Mouse (Mus musculus) CD8-positive naive resting alpha-beta T cell, adult 2 months (primary cell): ENCODE measurements around the gene Pus10.

ENCODE experiments used
- DNase-seq, 2 experiments: peaks; one replicate each; pipeline ENCODE4 v3.0.0; 2022; ENCODE audit warnings: low read depth in 2 of 2, low spot score in 2 of 2

Gene Pus10

GRCm38 (mm10) chr11:23665311-23665786 lies at the start of gene Pus10:
TSS of gene Pus10 (plus strand) at chr11:23665674.
- peak; percentile 2 to 11 for DNase-seq

DNA sequence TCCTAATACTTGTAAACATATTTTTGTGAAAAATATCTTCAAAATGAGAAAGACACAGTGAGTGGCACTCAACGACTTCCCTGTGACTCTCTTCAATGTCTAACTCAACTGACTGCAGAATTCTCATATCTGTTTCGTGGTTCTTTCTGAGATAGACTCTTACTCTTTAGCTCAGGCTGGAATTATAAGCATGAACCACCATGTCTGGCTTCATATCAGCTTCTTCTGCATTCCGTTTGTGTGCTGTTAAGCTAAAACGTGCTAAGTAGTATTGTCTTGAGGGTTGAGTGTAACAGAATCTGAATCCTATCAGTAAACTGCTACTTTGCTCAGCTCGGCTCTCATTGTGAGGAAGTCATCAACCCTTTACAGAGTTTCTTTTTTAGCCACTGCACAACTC lies 46.5 kb upstream of the Pus10 start:
- no peak for DNase-seq

GRCm38 (mm10) chr11:23630664-23631063 lies 34.8 kb upstream of the Pus10 start:
- DNase-seq = no peak

DNA sequence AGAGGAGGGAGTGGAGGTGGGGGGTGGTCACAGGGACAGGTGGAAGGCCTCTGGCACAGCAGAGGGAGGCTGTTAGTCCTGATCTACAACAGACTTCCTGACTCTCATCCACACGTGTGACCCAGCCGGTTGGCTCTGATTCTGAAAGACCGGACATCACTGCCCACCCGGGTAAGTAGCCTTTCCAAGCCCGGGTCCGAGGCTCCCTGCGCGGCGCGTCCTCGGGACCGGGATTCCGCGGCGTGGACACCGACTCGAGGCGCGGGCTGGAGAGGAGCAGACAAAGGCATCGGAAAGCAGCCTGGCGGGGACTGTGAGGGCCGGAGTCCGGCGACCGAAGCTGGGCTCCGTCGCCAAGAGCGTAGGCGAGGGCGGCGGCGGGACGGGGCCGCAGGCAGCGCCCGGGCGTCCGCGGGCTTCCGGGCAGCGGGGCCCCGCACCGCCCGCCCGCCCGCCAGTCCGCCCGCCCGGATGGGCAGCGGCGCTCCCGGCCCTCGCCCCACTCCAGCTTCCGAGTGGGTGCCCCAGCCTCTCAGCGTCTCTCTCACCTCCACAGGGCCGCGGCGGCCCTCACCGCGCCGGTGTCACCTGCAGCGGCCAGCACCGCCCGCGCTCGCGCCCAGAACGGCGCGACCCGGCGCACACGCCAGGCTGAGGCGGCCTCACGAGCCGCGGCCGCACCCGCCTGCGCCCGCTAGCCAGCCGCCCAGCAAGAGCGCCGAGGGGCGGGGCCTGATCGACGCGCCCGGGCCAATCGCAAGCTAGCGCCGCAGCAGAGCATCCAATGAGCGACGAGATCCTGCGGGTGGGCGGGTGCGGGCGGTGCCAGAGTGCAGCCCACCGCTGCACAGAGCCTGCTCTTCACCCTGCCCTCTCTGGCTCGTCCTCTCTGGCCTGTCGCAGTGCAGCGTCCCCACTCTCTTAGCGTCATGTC lies 32.3 kb upstream of the Pus10 start, which contains the start of gene 0610010F05Rik:
Gene 0610010F05Rik (minus strand): TSS at position 695 of the 934 bp plus-strand sequence.
- peak; percentile 51 to 60 for DNase-seq

- DNase-seq = no peak
These were observed 31.6 kb upstream of the Pus10 start for GRCm38 (mm10) chr11:23633879-23634215.

DNA sequence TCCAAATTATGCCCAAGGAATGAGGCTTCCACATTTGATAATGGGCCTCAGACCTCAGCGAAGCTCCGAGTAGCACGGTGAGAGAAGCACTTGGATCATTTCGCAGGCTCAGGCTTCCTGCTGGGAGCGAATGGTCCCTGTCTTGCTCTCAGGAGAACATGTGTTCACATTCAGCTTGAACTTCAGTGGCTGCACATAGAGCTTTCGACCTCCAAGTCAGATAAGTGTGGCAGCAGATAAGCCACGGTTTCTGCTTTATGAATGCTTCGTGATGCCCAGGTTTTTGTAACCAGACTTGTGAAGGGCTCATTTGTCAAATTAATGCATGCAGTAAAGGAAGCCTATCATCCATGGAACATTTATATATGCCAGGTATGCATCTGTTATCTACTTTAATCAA lies 30.9 kb upstream of the Pus10 start:
- DNase-seq = no peak

DNA sequence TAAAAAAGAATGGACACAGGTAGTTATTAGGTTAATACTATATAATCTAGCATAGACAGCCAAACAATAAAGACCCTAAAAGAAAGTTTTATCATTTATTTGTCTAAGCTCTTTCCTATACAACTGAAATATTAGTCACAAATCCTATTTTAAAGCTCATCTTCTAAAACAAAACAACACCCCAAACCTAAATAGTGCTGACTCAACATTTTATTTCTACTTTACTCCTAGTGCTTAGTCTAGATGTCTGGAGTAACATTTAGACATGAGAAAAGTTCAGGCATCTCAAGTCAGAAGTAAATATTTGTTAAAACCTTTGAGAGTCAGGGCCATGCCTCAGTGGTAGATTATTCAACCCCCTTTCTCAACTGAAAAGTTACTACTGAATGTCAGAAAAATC lies 18.0 kb upstream of the Pus10 start:
- DNase-seq = no peak

GRCm38 (mm10) chr11:23647835-23648234 lies 17.6 kb upstream of the Pus10 start:
- no peak for DNase-seq

GRCm38 (mm10) chr11:23653666-23654065 lies 11.8 kb upstream of the Pus10 start:
- DNase-seq = no peak

GRCm38 (mm10) chr11:23657791-23658190 lies 7.7 kb upstream of the Pus10 start:
- no peak for DNase-seq

DNA sequence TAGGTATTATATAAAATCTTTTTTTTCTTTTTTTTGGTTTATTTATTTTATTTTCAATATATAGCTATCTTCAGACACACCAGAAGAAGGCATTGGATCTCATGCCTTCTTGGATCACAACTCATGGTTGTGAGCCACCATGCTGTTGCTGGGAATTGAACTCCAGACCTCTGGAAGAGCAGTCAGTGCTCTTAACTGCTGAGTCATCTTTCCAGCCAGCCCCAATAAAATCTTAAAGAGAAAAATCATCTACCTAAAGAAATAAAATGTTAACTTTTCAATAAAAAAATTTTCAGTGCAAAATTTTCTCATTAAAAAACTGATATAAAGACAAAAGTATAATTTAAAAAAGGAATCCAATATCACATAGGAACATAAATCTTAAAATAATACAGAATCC lies 1.2 kb upstream of the Pus10 start:
- DNase-seq = no peak

GRCm38 (mm10) chr11:23665798-23666501 lies 476 bp downstream of the Pus10 start, which contains the start of gene Pex13:
TSS of gene Pex13 (minus strand) at chr11:23665959.
- peak; percentile 69 to 80 for DNase-seq

DNA sequence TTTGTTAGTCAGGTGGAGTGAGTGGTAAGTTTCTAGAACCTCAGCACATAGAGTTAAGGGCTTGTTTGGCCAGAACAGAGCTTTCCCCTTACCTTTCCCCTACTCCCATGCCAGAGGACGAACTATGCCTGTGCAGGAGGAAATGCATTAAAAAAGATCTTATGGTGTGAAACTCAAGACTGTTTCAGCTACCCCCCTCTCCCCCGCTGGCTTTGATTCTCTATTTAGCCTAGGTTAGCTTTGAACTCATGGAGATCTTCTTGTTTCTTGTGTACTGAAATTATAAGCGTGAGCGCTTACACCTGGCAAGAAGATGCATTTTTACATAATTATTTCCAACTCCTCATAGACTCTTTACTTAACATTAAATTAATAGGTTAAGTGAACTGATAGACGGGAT lies 1.1 kb downstream of the Pus10 start:
- no peak for DNase-seq

DNA sequence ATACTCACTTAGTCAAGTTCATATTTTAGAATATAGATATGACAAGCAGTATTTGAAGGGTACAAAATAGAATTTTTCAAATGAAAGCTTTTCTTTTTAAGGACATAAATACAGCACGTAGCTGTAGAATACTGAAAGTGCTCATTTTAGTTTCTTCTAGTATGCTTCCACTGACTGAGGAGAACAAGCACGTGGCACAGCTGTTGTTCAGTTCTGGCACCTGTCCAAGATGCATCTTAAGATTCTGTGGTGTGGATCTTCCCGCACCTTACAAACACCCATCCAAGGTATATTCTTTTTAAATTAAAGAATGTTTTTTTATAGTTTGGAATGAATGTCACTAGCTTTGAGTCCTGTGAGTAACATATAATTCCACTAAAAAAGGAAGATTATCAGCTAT lies 1.7 kb downstream of the Pus10 start:
- DNase-seq = no peak

GRCm38 (mm10) chr11:23672256-23672749 lies 6.8 kb downstream of the Pus10 start:
- no peak for DNase-seq

DNA sequence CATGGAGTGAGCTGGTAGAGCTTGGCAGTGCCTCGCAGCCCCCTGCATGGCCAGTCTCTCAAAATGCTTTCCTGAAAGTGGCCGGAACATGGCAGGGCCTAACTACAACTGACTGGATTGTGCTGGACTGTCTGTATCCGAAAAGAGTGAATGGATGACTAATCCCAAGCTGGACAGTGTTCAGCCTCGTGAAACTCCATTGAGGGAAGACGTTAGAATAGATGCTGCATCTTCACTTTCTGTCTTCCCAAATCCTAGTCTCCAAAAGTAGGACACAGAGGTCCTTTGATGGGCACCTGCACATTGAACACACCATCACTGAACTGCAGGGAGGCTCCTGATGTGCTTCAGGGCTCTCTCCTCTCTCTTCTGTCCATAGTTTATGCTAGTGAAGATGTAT lies 10.6 kb downstream of the Pus10 start:
- DNase-seq = no peak

DNA sequence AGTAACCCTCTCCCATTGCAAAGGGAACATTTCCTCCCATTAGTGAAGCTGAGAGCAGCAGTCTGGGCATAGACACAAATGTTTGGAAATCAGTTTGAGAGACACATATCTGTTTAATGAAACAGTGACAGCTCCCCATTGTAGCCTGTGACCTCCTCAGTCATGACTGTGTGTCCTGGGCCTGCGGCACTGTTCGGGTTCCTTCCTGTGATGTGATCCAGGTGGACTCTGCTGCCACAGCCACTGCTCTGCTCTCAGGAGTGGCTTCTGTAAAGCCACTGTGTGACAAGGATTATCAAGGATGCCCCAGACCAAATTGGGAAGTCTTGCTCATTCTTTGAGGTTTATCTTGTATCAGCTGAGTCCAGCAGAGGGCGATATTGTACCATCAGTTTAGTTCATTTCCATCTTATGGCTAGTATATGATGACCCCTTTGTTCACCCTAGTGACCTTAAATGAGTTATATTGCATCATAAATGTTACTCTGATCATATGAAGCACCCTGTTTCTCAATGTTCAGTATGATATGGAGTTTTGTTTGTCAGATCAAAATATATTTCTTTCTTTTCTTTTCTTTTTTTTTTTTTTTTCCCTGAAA lies 13.7 kb downstream of the Pus10 start:
- peak; percentile 56 to 68 for DNase-seq

- no peak for DNase-seq
These were observed 15.0 kb downstream of the Pus10 start for GRCm38 (mm10) chr11:23680435-23680950.

DNA sequence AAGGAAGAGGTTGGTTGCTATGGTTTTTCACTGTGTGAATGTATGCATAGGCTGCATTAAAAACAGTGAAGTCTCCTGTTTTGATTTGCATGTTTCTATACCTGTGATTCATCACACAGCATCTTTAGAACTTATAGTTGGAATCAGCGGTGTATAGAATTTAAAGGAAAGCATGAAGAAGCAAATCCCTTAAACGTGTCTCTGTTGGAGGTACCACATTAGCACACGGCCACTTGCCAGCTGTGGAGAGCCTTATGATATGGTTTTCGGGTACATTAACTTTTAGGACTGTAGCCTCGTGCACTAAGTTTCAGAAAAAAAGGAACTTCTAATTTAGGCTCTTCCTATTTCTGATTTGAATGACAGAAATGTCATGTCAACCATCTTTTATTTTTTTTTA lies 17.1 kb downstream of the Pus10 start:
- no peak for DNase-seq

DNA sequence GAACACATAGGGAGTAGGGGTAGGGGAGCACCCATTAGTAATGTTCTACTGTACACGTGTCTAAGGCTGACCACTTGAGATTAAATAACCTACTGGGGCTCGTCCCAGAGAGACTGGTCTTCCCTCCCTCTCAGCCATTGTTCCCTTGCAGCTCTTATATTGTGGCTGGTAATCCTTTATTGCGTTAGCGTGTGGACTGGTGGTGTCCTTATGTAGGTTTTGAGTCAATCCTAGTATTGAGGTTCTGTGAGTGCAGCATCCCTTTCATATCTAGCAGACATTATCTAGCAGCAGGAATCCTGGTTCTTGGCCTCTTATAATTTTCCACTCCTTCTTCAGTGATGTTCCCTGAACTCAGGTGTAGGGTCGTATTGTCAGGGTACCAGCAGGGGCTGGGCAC lies 21.2 kb downstream of the Pus10 start:
- no peak for DNase-seq

GRCm38 (mm10) chr11:23688060-23688459 lies 22.6 kb downstream of the Pus10 start:
- no peak for DNase-seq
